Mouse (Mus musculus) MEL-GATA-1-ER (cell line): ENCODE measurements at regions not wholly inside any gene's neighbourhood (a gene's known extent, or its start where the extent isn't known, plus 50 kb on each side); places are given as distances from the start of the nearest gene placed in this dataset.

Experiments used
- DNase-seq: peaks from one replicate; pipeline ENCODE4 v3.0.0-alpha.2; 2012; ENCODE audit warnings: low read depth; ENCODE audit errors: extremely low read depth

DNA sequence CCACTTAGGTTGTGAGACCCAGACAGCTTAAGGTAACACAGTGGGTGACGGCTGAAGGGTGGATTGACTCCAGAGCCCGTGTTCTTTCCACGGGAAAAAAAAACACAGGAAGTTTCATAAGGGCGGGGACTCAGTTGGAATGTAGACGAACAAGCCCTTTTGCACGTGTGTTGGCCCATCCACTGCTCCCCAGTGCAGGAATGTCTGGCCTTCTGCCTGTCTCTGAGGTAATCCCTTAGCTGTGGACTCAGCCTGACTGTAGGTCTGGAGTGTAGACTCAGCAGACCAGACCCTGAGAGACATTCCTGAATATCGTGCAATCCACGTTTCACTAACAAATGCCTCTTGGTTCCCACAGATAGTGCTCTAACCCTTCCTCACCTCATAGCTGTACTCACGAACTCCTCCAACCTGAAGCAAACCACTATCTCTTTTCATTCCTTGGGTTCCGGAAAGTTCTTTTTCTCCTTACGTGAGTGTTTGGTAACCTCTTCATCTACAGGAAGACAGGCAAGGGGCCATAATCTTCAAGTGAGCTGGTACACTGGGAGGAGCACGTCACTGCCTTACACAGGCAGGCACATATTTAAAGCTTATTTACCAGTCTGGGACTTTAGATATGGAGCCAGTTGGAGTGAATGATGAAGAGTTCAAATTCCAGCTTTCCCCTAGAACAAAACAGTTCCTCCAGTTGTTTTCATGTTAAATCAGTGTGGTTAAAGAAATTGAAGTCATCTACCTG lies 205.6 kb upstream of the Bcor start:
- DNase-seq: no peak

DNA sequence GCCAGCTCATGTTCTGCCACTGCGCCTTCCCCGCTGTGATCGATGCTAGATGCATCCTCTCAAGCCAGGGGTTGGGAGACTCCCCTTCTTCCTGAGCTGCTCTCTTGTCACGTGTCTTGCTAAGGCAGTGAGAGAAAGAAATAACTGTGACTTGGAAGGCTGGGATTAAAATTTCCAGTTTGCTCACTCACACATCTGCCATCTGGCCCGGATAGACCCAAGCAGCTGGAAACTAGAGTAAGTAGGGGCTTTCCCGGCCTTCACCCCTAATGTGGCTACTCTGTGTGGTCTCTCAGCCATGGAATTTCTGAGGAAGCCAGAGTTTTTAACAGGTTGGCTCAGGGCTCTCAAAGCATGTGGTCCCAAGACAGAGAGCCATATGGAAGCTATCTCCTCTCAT lies 206.6 kb upstream of the Bcor start:
- no peak for DNase-seq

DNA sequence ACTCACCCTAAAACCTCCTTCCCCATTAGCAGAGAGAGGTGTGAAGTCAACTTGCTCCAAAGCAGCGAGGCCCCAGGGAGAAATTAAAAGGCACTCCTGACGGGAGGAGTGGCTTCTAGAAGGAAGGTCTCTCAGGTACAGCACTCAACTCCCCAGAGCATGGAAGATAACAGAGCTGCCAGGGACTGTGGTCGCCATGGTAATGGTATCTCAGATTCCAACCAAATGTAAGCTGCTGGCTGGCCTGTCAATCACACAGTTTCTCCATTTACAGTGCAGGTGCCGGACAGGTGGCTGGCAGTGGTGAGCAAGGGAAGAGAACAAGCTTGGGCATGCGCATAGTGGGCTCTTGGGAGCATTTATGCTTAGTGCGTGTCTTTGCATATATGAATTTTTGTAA lies 213.5 kb upstream of the Bcor start:
- no peak for DNase-seq

DNA sequence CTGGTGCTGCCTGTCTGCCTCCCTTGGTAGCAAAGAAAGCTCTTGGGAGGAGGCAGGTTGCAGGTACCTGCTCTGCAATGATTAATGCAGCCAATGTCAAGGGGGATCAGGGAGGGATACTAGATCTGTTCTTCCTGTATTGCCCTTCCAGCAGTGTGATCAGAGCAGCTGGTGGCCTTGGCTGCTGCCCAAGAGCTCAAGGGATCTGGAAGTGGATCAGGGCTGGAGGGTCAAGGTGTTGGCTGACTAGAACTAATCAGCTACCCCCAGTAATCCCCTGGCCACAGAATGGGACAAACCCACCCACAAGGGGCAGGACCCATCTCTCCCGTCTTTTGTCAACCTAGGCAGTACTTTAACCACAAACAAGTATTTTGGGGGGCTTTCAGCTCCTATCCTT lies 211.8 kb upstream of the Atp6ap2 start:
- DNase-seq: no peak

DNA sequence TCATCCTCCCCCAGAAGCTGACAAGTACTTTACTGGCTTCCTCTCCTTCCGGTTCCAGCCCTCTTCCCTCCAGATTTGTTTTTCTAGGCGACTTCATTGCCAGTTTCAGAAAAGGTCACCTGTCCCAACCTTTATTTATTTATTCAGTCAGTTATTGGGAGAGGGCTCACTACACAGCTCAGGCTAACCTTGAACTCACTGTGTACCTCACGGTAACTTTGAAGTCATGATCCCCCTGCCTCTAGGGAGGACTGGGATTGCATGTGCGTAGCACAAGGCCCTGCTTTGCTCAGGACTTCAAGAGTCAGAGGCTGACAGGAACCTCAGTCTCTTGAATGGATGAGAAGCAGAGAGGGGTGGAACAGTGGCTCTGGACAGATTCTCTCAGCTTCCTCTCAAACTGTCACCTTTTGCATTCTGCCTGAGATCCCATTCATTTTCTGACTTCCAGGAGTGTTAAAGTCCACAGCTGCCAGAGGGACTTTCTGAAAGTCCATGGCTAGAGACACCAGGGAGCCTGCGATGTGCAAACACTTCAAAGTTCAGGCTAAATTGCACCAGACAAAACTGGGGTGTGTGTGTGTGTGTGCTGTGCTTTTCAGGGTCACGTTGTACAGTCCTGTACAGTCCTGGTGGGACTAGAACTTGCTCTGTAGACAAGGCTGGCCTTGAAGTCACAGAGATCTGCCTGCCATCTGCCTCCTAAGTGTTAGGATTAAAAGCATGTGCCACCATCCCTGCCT lies 211.2 kb upstream of the Atp6ap2 start:
- DNase-seq: no peak

DNA sequence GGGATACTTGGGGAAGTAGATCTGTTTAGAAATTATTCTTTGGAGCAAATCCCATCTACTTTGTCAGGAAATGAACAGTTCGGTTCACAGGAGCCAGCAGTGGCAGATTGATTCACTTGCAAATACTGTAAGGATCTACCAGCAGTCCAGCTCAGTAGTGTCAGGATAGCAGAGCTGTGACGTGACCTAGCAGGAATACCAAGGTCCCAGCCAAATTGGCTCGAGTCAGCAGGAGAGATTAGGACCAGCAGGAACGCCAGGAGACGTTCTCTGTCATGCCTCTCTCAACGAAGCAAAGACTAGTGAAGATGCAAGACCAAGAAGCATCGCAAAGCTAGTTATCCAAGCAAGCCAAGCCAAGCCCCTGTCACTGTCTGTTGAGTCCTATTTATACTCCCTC lies 210.2 kb upstream of the Atp6ap2 start:
- no peak for DNase-seq

DNA sequence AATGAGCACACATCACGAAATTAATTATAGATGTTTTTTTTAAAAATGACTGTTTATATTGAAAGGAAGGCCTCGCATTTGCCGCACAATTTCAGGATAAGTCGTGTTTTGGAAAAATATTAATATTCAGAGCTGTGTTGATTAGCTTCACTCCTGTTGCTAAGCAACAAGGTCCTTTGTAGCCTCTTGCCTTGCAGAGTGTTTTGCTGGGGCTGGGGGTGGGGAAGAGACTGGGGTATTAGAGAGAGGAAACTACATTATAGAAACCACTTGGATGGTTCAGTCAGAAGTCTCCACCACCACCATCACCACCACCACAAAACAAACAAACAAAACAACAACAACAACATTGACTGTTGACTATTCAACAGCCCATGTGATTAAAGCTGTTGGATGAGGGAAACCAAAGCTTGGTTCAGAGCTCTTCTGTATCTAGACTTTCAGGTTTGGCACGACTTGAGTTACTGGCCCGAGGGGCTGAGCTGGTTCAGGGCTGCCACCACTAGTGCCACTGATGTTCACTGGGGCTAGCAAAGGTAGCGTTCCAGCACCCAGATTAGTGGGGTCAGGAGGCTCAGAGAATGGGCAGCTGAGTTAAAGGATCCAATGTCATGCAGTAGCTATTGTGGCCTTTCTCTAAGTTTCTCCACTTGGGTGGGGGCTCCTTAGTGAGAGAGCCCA lies 195.3 kb upstream of the Atp6ap2 start:
- no peak for DNase-seq

DNA sequence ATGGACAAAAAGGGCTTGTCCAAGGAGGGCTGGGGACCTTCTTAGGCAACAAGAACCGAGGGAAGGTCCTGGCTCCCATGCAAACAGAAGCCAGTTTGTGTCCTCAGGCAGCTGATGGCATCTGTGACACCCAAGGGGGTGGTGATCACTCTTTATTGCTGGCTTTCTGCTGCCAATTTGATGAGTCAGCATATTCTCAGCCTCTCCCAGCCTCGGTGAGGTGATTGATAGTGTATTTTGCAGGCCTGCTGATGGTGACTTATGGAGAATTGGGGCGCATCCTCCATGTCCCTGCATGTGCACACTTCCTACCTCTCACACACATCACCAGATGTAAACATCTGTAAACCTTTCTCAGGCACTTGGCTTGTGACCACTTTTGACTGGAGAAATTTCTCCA lies 178.3 kb upstream of the Atp6ap2 start:
- DNase-seq: no peak

DNA sequence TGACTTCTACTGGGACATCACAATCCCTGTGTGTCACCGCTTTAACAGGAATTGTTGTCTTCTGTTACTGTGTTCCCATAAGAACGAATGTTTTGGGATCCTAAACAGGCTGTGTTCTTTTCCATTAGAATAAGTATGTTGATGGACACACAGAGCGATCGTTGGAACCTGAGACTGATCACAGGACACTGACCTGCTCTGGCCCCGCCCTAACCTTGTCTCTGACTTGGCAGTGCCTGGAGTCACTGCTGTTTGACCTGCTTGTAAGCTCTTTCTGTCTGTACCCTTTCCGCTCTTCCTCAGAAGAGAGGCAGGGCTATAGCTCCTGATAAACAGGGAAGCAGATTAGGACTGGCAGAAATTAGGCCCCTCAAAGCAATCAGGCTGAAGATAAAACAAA lies 162.0 kb upstream of the Atp6ap2 start:
- no peak for DNase-seq

DNA sequence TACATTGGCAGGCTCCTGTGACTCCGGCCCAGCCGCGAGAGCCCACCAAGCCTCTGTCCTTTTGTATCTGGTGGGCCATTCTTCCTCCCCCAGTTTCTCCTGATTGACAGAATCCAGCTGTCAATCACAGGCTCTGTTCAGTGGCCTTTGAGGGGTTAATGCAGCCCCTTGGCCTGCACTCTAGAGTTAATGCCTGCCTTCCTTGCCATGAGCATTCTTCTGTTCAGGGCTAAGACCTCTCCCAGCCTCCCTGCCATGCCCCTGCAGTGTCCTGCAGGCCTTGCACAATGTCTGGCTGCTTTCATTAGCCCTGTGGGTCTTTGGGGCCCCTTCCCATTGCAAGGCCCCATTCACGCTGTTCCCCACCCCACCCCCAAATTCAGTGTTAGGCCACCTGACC lies 160.9 kb upstream of the Atp6ap2 start:
- no peak for DNase-seq

DNA sequence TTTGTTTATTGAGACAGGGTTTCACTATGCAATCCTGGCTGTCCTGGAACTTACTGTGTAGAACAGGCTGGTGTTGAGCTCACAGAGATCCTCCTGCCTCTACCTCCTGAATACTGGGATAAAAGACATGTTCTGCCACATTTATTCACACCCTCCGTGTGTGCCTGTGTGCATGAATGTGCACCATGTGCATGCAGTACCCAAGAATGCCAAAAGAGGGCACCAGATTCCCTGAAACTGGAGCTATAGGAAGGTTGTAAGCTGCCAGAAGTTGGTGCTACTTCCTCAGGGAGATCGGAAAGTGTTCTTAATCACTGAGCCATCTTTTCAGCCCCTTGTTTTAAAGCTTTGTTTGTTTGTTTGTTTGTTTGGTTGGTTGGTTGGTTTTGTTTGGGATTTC lies 155.3 kb upstream of the Atp6ap2 start:
- DNase-seq: no peak

DNA sequence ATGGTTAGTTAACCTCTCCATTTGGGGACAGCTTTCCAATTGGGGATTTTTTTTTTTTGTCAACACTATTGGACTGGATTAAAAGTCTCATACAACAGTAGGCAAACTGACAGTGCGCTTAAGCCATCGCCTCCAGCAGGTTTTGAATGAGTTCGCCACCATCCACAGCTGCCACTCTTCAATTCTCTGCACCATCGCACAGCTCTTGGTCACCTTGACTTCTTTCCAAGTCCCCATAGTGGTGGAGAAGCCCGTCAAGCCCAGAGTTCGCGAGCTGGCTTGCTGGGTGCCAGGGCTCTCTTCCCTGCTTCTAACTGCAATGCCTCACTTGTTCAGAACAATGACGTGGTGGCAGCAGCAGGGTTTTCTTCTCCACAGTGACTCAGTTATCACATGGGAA lies 151.9 kb upstream of the Atp6ap2 start:
- no peak for DNase-seq

DNA sequence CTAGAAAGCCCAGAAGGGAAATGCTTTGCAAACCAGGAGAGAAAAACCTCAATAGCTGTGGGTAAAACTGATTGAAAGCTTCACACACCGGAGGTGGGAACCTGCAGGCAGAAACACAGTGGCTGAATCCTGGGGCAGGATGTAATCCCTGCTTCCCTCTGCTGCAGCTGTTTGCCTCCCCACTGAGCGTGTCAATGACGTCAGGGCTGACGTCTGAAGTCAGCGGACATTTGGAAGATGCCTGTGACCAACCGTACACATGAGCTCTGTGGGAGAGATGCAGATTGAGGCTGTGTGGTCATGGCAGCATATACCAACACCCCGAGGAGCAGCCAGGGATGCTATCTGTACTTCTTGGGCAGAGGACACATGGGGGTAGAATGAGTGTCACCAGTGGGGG lies 151.5 kb upstream of the Atp6ap2 start:
- DNase-seq: no peak

DNA sequence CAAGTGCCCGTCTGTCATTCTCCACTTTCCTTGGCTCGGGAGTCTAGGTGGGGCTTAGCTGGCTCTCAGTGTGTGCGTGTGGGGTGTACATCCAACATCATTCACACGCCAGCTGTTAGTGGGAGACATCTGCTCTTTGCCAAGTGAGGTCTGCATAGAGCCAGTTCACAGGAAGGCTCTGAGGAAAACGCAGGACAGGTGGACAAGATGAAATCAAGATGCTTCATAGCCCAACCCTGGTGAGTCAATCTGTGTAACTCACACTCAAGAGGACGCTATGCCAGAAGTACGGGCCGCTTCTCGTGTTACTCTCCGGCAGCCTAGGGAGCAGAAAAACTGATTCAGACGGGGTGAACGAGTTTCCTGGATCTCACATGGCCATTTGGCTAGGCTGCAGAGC lies 148.2 kb upstream of the Atp6ap2 start:
- DNase-seq: no peak

DNA sequence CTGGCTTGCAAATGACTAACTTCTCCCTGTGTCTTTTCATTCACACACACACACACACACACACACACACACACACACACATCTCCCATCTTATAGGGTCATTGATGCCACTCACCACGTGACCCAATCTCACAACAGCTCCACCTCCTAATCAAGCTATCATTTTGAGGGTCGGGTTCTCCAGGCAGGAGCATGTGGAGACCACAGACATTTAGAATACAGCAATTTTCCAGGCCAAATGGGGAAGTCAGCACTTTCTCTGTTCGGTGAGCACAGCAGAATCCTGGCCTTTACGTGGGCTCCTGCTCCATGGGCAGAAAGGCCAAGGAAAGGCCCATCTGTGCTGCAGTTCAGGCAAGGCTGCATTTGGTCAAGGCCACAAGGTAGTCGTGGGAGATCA lies 143.8 kb upstream of the Atp6ap2 start:
- DNase-seq: no peak

DNA sequence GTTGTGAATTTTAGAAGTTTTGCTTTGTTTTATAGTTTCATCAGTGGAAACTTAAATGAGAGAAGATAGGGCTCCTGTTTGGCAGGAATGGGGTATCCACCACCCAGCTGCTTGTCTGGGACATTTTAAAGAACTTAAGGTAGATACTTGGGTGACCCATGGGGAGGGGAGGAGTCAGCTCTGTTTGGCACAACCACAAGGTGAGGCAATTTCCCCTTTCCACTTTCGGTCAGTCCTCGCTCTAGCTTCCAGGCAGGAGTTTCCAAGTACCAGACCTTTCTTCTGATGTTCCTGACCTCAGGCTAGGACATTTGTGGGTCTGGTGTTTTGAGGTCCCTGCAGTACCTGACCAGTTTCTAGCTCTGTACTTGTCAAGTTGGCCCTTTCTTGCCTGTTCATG lies 142.5 kb upstream of the Atp6ap2 start:
- DNase-seq: no peak

DNA sequence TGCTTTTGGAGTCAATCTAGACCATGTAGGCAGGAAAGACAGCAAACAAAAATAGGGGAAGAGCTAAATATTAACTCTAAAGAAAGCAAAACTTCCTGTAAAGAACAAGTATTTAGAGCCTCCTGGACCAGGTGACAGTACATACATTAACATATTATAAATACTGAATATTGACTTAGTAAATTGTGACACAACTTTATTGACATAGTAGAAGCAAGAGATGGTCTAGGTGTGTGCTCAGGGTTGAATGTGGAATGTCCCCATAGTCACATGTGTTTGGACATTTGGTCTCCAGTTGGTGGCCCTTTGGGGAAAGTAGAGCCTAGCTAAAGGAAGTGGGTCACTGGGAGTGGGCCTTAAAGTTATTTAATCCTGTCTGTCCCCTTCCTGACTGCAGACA lies 139.6 kb upstream of the Atp6ap2 start:
- no peak for DNase-seq

DNA sequence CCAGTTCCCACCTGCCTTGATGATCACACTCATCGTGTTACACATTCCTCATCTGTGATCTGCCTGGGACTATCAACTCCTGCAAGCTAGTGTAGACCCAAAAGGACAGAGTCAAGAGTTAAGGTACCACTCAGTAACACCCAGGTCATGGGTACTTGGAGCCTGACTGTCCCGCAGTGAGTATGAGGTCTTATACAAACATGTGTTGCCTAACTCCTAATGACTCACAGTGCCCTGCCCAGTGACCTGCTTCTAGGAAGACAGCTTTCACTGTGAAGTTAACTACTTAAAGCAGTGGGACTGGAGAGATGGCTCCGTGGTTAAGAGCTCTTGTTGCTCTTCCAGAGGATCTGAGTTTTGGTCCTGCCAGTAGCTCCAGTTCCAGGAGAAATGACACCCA lies 137.9 kb upstream of the Atp6ap2 start:
- no peak for DNase-seq

DNA sequence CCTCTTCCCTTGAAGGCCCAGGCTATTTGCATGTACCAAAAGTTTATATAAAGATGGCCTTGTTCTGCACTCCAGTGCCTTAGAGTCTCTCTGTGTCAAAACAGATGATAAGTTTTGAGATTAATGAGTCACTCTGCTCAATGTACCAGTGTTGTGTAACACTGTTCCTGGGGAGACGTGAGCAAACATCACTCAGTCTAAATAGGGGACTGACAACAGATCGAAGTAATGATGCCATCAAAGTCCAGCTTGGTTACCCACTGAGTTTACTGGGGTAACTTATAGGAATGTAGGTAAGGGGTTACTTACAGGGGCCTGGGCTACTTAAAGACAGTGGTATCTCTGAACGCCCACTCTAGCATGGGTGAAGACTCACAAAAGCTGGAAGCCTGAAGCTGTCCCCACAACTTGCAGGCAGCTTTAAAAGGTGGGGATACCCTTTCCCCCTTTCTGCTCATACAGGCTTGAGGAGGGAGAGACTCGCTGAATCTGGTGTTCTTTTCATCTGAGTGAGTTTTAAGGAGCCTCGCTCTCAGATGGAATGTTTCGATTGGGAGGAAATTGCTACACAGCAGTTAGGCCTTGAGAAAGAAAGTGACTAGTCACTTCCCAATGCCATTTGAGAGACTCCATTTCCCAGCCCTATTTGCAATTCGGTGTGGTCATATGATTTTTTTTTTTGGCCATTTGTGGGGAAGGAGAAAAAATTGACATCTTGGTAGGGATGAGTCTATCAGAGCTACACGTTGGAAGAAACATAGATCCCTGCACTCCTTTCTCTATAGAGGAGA lies 134.4 kb upstream of the Atp6ap2 start:
- no peak for DNase-seq

DNA sequence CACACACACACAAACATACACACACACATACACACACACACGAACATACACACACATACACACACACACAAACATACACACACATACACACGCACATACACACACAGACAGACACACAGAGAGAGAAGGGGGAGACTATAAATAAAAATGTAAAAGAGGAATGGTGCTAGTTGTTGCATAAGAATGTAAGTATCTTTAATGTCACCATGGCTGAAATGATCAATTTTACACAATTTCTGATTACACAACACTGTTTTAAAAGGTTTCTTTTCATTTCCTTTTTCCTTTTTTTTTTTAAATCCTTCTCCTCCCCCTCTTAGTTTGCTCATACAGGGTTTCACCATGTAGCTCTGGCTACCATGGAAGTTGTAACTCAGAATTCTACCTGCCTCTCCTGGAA lies 125.9 kb upstream of the Atp6ap2 start:
- no peak for DNase-seq

DNA sequence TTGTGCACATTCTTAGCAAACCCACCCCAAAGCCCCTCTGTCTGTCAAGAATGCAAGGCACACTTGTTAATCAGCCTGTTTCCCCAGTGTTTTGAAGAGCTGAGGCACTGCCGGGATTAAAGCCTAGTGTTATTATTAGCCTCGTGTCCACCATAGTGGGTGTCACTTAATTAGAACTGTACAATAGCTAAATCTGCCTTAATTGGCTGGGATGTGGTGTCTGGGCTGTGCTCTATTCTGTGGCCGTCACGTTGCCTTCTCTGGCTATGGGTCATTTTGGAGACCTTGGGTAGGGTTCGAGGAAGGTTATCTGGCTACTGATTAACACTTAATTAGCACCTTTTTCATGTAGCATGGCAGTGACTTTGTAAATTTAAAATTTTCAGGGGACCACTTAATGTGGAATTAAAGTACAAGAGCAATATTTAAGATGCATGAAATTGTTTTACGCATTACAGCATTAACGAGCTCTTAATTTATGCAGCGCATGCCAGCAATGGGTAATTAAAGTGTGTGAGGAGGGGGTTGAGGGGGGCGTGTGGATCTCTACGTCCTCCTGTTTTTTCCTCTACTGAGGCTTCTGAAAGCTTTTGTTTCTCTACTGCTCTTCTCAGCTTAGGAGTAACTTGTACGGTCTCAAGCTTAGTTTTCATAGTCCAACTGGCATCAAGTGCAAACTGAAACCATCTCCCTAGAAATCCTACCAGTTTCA lies 124.5 kb upstream of the Atp6ap2 start:
- no peak for DNase-seq
